Mouse (Mus musculus) ES-E14 (cell line): ENCODE results near the gene Cadm1.

ENCODE experiments used
- CHD2 ChIP-seq: IDR thresholded peaks from 2 replicates; pipeline ENCODE4 v1.6.1; 2014; ENCODE audit warnings: mild to moderate bottlenecking, low read depth, low read length, inconsistent platforms
- HCFC1 ChIP-seq: IDR thresholded peaks from 2 replicates; pipeline ENCODE4 v1.6.1; 2012; ENCODE audit warnings: low read length, inconsistent platforms, borderline replicate concordance; ENCODE audit not compliant: insufficient read depth
- MAFK ChIP-seq: IDR thresholded peaks from 2 replicates; pipeline ENCODE4 v1.6.1; 2014; ENCODE audit warnings: mild to moderate bottlenecking, low read depth, low read length, inconsistent platforms; ENCODE audit not compliant: insufficient read depth
- ZC3H11A ChIP-seq: IDR thresholded peaks from 2 replicates; pipeline ENCODE4 v1.6.1; 2012; ENCODE audit warnings: low read depth, mild to moderate bottlenecking, inconsistent platforms, low read length, borderline replicate concordance
- ZNF384 ChIP-seq: IDR thresholded peaks from 2 replicates; pipeline ENCODE4 v1.6.1; 2012; ENCODE audit warnings: low read depth, low read length, inconsistent platforms

DNA sequence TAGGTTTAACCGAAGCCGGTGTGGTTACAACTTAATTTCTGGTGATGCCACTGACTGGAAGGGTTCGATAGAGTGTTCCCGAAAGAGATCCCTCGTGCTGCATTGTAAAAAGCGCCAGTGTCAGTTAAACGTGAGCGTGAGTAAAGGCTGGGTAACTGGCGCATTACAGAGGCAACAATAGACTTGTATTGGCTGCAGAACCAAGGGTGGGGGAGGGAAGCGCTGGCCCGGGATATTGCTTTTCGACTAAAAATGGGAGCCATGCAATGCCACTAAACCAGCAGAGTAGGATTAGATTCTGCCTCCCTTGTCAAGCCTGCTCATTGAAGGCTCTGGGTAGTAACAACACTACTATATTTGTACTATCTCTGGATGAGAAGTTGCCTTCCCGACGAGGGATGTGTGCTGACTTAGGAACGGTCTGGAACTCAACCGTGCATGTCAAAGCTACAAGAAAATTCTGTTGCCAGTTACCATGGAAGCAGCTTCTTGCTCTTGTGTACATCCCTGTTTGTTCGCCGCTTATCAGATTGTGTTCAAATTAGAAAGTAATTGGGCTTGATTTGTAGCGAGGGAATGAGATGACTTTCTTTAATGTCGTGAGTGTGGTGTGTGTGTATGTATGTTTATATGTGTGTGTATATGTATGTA, 2.4 kb downstream of the Cadm1 start:
- no peak for TF ChIP-seq CHD2
- no peak for TF ChIP-seq ZC3H11A
- no peak for TF ChIP-seq MAFK
- no peak for TF ChIP-seq ZNF384
- TF ChIP-seq HCFC1 = no peak
